Mouse (Mus musculus) CD4-positive, CD25-positive, alpha-beta regulatory T cell, adult 2 months (primary cell): Measurements from ENCODE around the gene Arhgdib.
"Not testable (repeated sequence)": the region's sequence is repeated elsewhere in the genome, so short reads cannot be mapped to it uniquely, and the experiment has no call there.

Source experiments
- DNase-seq: peaks from one replicate; pipeline ENCODE4 v3.0.0-alpha.2; 2012; ENCODE audit warnings: low read depth, low spot score

The Arhgdib gene

GRCm38 (mm10) chr6:136889554-136889953 lies 52.1 kb downstream of the Arhgdib start:
- DNase-seq = no peak

- DNase-seq = no peak
Observed at GRCm38 (mm10) chr6:136889067-136889466, 52.6 kb downstream of the Arhgdib start.

- DNase-seq = no peak
Observed at GRCm38 (mm10) chr6:136887854-136888253, 53.8 kb downstream of the Arhgdib start.

- DNase-seq = not testable (repeated sequence)
Observed at GRCm38 (mm10) chr6:136884766-136885165, 56.9 kb downstream of the Arhgdib start.

DNA sequence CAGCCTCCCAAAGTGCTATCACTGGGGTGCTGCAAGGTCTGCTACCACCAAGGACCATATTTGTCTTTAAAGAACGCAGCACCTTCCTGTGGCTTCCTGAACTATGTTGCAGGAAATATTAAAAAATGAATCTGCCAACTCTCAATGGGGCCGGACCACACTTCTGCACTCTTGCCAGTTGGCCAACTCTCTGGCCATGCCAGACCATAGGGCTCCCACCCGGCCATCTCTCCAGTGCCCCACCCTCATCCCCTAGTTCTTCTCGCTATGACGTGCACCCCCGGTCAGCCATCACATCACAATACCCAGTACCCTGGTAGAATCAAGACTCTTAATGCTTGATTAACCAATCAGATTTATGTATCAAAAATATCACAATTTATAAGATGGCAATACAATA lies 57.7 kb downstream of the Arhgdib start:
- DNase-seq = no peak

GRCm38 (mm10) chr6:136883431-136883915 lies 58.2 kb downstream of the Arhgdib start:
- no peak for DNase-seq

GRCm38 (mm10) chr6:136881678-136882077 lies 60.0 kb downstream of the Arhgdib start:
- no peak for DNase-seq

GRCm38 (mm10) chr6:136875670-136876069 lies 66.0 kb downstream of the Arhgdib start, which contains the start of gene Mgp:
Gene Mgp (minus strand): TSS chr6:136875823.
- no peak for DNase-seq

DNA sequence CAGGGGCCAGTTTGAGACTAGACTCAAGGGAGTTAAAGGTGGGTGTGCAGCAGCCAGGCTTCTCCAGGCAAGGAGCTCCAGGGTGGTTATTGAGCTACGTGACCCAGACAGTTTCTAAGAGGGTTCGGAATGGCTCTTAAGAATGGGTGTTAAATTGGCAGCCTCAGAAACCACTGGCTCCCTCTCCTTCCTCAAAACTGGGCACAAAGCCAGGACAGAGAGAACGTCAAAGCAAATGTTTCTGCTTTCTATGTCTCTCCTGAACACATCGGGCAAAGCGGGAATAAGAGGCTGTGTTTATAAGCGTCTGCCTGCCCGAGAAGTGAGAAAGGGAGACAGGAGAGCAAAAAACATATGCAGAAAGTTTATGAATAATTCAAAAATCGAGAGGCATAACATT lies 67.1 kb downstream of the Arhgdib start:
- no peak for DNase-seq
